Mouse (Mus musculus) heart, embryonic 12.5 days (tissue): Measurements from ENCODE around the gene Yipf7. TPM values are rescaled to one million over a fixed set of nuclear protein-coding genes. Genes with fewer than 3 reads are reported as not detected.

Experiments
- ATAC-seq: fragments of 200-750 bp; cut with Nextera tagmentation; 2 replicates; pipeline ENCODE4 v1.8.0; 2017; ENCODE audit warnings: moderate TSS enrichment, moderate library complexity; ENCODE audit not compliant: insufficient number of reproducible peaks, low FRiP score
- H3K27ac ChIP-seq: fragments of 300-500 bp; sonication (generic); 2 replicates; pipeline ENCODE4 v1.5.1; 2016; ENCODE audit warnings: mild to moderate bottlenecking, moderate library complexity; ENCODE audit not compliant: poor library complexity, severe bottlenecking
- H3K27me3 ChIP-seq: fragments of 300-500 bp; sonication (generic); replicated peaks from 2 replicates; pipeline ENCODE4 v1.6.1; 2016; ENCODE audit warnings: mild to moderate bottlenecking, moderate library complexity
- H3K36me3 ChIP-seq: fragments of 300-500 bp; sonication (generic); 2 replicates; pipeline ENCODE4 v1.6.1; 2016; ENCODE audit warnings: mild to moderate bottlenecking, moderate library complexity
- H3K4me1 ChIP-seq: fragments of 300-500 bp; sonication (generic); replicated peaks from 2 replicates; pipeline ENCODE4 v1.6.1; 2016; ENCODE audit warnings: mild to moderate bottlenecking
- H3K4me2 ChIP-seq: fragments of 300-500 bp; sonication (generic); 2 replicates; pipeline ENCODE4 v1.6.1; 2016; ENCODE audit warnings: mild to moderate bottlenecking, moderate library complexity
- H3K4me3 ChIP-seq: fragments of 300-500 bp; sonication (generic); 2 replicates; pipeline ENCODE4 v1.5.1; 2016; ENCODE audit warnings: mild to moderate bottlenecking
- H3K9ac ChIP-seq: fragments of 300-500 bp; sonication (generic); 2 replicates; pipeline ENCODE4 v1.6.1; 2016; ENCODE audit warnings: mild to moderate bottlenecking, moderate library complexity
- H3K9me3 ChIP-seq: fragments of 300-500 bp; sonication (generic); replicated peaks from 2 replicates; pipeline ENCODE4 v1.6.1; 2016; ENCODE audit warnings: mild to moderate bottlenecking, moderate library complexity
- WGBS: fragments of 180-500 bp; shearing (Covaris S2); methylation state at CpG from one replicate; pipeline ENCODE4 v1.1.7; 2016; 5-methylcytosine and 5-hydroxymethylcytosine counted together
- polyA plus RNA-seq: library from polyadenylated mRNA; unstranded; fragments of >200 nt; fragmentation: Nextera tagmentation; extraction: Ambion mirVana; gene quantifications from 2 replicates; pipeline ENCODE4 v1.2.1, GENCODE M21; 2016

The Yipf7 gene
- polyA plus RNA-seq = 6.1 and 6.9 TPM in 2 replicates

- Histone ChIP-seq H3K36me3 (no peaks in the 10 kb centered on the region), H3K4me3 (no peak within 1 kb of the TSS), H3K27ac (no peak within 1 kb of the TSS), H3K4me2 (peak within 1 kb of the TSS; percentile 7; the same call in 1 of the 2 replicates), H3K4me1 (0 out of 2 replicates have a peak, but pooled peaks cover 2% of the 10 kb centered on the region), H3K9ac (no peak within 1 kb of the TSS), H3K9me3 (no peaks in the 10 kb centered on the region), H3K27me3 (no peaks in the 10 kb centered on the region)
- WGBS = 37% methylated on average over 4 of the region's 4 CpGs
- ATAC-seq = no peak
These were observed at the start of gene Yipf7 for GRCm38 (mm10) chr5:69542489-69542888. TSS of gene Yipf7 (minus strand) at chr5:69542648.

DNA sequence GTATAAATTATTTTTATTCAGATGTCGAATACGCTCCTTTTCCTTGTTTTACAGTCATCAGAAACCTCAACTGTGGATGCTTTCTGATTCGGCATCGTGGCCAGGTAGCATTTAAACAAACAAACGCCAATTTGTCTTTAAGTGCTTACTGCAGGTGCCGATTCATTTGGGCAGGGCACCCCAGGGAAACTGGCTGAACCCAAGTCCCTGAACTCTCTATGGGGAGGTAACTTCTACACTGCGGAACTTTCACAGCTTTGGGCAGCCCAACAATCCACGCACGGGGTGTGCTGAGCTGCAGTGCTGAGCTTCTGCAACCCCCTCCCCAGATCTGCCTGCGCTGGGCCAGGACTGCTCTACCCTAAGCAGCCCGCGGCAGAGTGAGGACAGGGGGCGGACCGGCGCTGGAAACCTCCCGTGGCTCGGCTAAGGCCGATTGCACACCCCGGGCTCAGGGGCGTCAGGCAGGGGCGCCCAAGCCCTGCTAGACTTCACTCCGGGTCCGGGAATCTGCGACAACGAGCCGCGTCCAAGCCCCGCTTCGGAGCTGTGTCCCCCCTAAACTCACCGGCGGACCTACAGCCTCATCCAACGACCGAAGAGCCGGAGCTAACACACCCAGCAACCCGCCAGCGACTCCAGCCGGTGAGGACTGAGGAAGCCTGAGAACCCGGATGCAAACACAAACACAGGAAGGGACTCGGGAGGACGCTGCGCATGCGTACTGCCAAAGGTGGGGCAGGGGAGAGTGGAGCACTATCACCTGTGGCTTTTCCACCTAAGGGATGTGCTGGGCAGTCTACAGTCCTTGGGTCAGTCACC, 49.4 kb upstream of the Yipf7 start, which contains the start of gene Gnpda2:
Gene Gnpda2 (minus strand): TSS at position 701 of the 822 bp plus-strand sequence.
- H3K36me3 ChIP-seq = peaks cover 10% of the 10 kb centered on the region
- H3K9ac ChIP-seq = peak within 1 kb of the TSS; percentile 84
- WGBS = 3% methylated on average over 42 of the region's 42 CpGs
- H3K9me3 ChIP-seq = no peaks in the 10 kb centered on the region
- H3K27ac ChIP-seq = peak within 1 kb of the TSS; percentile 62
- peak within 1 kb of the TSS; percentile 70 for H3K4me3 ChIP-seq
- peak; percentile 92 for ATAC-seq
- no peaks in the 10 kb centered on the region for H3K27me3 ChIP-seq
- peaks cover 7% of the 10 kb centered on the region; the same call in 1 of the 2 replicates for H3K4me1 ChIP-seq
- peak within 1 kb of the TSS; percentile 82 for H3K4me2 ChIP-seq

DNA sequence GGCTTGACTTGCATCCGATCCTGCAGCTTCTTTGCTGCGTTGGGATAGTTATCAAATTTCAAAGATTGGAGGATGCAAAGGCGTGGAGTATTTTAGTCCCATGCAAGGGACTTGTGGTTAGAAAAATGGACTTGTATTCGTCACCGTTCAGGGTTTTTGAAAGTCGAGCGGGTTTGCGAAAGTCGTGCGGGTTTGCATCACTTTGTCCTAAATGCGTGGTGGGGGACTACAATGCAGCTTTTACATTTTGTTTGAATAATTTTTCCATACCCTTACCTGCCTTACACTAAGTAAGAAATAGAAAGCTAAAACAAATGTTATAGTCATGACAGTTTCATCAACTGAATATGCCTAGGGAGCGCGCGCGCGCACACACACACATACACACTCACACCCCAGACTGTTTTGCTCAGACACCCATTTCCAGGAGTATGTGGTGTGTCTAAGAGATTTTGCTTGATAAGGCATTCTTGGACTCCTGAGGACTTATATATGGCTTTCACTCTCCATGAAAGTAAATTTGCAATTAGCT, 15.0 kb upstream of the Yipf7 start:
- peaks cover 19% of the 10 kb centered on the region for H3K36me3 ChIP-seq
- no peaks in the 10 kb centered on the region for H3K4me1 ChIP-seq
- peak overlapping the region; percentile 95 for H3K9ac ChIP-seq
- H3K4me3 ChIP-seq = peak overlapping the region; percentile 95
- H3K27ac ChIP-seq = peak overlapping the region; percentile 86
- no peaks in the 10 kb centered on the region for H3K9me3 ChIP-seq
- 14% methylated on average over 16 of the region's 16 CpGs for WGBS
- peak overlapping the region; percentile 77 for H3K4me2 ChIP-seq
- no peak for ATAC-seq
- H3K27me3 ChIP-seq = no peaks in the 10 kb centered on the region

DNA sequence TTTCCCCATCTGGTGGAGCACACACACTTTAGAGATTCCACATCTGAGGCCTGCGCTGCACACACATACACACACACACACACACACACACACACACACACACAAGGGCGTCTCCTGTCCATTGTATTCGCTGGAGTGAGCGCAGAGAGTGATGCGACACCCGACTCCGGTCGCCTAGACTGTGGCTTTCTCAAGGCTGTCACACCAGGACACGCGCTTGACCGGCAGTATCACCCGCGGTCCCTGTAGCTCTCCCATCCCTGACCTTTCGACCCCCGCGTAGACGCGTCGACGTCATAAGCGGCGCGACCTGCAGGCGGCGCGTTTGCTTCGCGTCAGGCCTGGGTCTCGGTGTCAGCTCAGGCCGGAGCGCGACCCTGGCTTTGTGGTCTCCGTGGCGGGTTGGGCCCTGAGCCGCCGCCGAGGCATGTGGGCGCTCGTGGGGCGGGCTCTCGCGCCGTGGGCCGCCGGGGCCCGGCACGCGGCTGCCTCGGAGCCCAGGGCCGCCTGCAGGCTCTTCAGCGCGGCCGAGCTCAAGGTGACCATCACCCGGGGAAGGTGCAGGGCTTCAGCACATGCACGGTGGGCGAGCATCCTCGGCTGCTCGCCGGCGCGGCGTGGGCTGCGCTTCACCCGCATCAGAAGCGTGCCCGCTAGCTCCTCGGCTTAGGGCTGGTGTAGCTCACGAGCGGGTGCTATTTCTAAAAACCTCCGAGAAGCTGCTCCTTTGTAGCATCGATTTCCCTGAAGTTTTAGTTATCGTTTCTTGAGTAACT, 14.4 kb upstream of the Yipf7 start, which contains the start of gene Guf1:
Gene Guf1 (plus strand): TSS at position 296 of the 776 bp plus-strand sequence.
- H3K4me2 ChIP-seq = peak within 1 kb of the TSS; percentile 77
- 1% methylated on average over 72 of the region's 72 CpGs for WGBS
- no peaks in the 10 kb centered on the region for H3K9me3 ChIP-seq
- peak; percentile 93 for ATAC-seq
- H3K27me3 ChIP-seq = no peaks in the 10 kb centered on the region
- no peaks in the 10 kb centered on the region for H3K4me1 ChIP-seq
- peak within 1 kb of the TSS; percentile 95 for H3K9ac ChIP-seq
- H3K27ac ChIP-seq = peak within 1 kb of the TSS; percentile 86
- H3K36me3 ChIP-seq = peaks cover 17% of the 10 kb centered on the region
- peak within 1 kb of the TSS; percentile 95 for H3K4me3 ChIP-seq

DNA sequence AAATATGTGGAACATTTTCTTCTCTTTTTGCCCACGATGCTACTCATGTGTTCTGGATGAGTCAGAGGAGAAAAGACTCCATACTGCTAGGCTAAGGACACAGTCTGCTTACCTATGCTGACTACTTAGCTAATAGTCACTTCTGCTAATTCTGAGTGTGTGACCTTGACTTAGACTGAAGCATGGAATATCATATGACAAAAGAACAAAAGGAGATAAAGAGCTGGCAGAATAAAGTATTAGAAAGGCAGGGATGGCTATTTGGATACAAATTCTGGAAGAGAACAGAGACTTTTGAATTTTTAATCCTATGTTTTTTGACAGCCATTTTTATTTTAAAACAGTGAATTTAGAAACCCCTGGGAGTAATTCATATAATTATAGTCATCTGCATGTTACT, 768 bp downstream of the Yipf7 start:
- 0 out of 2 replicates have a peak, but pooled peaks cover 2% of the 10 kb centered on the region for H3K4me1 ChIP-seq
- no peak overlapping the region for H3K4me3 ChIP-seq
- H3K27ac ChIP-seq = no peak overlapping the region
- 61% methylated on average over 1 of the region's 1 CpGs for WGBS
- H3K9ac ChIP-seq = no peak overlapping the region
- no peak for ATAC-seq
- no peaks in the 10 kb centered on the region for H3K36me3 ChIP-seq
- H3K4me2 ChIP-seq = no peak overlapping the region
- no peaks in the 10 kb centered on the region for H3K27me3 ChIP-seq
- no peaks in the 10 kb centered on the region for H3K9me3 ChIP-seq

DNA sequence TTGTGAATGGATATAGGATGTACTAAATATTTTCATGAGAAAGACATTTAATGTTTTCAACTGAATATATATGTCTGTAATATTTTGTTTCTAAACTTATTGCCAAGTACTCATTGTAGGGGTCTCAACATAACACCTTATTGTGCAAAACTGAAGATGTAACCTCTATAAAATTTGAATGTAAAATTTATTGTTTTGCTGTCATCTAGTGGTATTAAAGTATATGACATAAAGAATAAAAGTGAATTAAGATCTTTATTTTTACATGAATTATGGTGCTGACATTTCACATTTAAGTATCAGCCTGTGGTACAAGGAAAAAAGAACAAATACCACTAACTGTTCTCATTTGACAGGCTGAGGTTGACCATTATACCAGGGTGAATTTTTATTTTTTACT, 18.5 kb downstream of the Yipf7 start:
- Histone ChIP-seq H3K9me3 (no peaks in the 10 kb centered on the region), H3K4me1 (no peaks in the 10 kb centered on the region), H3K27ac (no peak overlapping the region), H3K4me3 (no peak overlapping the region), H3K36me3 (no peaks in the 10 kb centered on the region), H3K27me3 (no peaks in the 10 kb centered on the region), H3K9ac (no peak overlapping the region), H3K4me2 (no peak overlapping the region)
- ATAC-seq = no peak

DNA sequence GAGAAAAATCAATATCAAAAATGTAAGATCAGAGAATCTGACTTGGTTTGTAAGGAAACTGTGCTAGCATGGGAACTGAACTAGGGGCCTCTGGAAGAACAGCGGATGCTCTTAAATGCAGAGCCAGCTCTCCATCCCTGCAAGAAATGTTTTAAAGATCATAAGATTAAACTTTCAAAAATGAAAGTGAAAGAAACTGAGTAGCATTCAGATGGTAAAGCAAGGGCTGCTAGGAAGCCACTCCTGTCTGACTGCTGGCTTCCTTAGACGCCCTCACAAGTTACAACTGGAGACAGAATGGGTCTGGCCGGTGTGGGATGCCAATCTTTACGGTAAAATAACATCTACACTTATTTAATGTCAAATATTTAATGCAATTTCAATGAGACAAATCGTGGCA, 20.4 kb downstream of the Yipf7 start:
- WGBS = 60% methylated on average over 5 of the region's 5 CpGs
- no peaks in the 10 kb centered on the region for H3K9me3 ChIP-seq
- H3K4me1 ChIP-seq = no peaks in the 10 kb centered on the region
- H3K27ac ChIP-seq = no peak overlapping the region
- no peak overlapping the region for H3K4me3 ChIP-seq
- no peak for ATAC-seq
- no peaks in the 10 kb centered on the region for H3K36me3 ChIP-seq
- H3K9ac ChIP-seq = no peak overlapping the region
- no peaks in the 10 kb centered on the region for H3K27me3 ChIP-seq
- no peak overlapping the region for H3K4me2 ChIP-seq

DNA sequence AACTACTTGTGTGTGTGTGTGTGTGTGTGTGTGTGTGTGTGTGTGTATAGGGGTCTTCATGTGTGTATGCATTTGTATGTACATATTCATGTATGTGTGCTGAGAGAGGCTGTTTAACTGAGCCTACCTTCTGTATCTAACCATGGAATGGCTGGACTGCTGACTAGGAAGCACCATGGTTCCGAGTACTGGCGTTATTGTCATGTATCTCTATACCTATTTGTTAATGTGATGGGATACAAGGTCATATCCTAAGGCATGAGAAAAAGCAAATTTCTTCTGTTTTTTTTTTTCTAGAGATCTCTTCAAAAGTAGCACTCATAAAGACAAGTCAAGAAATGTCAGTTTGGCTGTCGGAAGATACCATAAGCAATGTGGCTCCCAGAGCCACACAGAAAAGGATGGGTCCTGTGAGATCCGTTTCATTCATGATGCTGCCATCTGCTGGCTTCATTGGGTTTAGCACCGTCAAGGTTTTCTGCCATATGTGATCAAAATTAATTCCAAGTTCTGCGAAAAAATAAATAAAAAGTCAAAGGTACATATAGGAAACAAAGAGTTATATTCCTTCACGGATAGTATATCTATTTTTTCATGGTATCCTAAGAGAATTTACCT, 21.7 kb downstream of the Yipf7 start:
- Histone ChIP-seq H3K4me1 (no peaks in the 10 kb centered on the region), H3K4me2 (no peak overlapping the region), H3K27ac (no peak overlapping the region), H3K9me3 (no peaks in the 10 kb centered on the region), H3K9ac (no peak overlapping the region), H3K36me3 (no peaks in the 10 kb centered on the region), H3K4me3 (no peak overlapping the region), H3K27me3 (no peaks in the 10 kb centered on the region)
- WGBS = 37% methylated on average over 7 of the region's 7 CpGs
- ATAC-seq = no peak

DNA sequence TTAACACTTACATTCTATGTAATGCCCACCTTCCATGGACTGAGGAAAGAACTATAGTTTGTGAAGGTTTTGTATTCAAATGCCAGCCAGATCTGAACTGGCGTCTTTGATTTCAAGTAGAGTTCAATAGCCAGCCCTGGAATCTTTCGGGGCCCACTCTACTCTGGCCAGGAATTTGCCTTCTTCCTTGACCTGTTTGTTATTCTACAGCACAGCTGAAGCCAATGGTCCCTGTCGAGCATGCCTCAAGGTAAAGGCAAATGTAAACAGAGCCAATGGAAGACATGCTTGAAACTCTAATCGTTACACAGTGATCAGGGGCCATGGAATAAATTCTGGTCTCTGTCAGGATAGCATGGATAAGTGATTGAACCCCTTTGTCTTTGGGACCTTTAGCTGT, 30.2 kb downstream of the Yipf7 start:
- ATAC-seq = no peak
- WGBS = 73% methylated on average over 4 of the region's 4 CpGs
- Histone ChIP-seq H3K27ac (no peak overlapping the region), H3K4me3 (no peak overlapping the region), H3K27me3 (no peaks in the 10 kb centered on the region), H3K9ac (no peak overlapping the region), H3K4me2 (no peak overlapping the region), H3K9me3 (no peaks in the 10 kb centered on the region), H3K4me1 (no peaks in the 10 kb centered on the region), H3K36me3 (no peaks in the 10 kb centered on the region)

- Histone ChIP-seq H3K36me3 (no peaks in the 10 kb centered on the region), H3K27me3 (no peaks in the 10 kb centered on the region), H3K9me3 (no peaks in the 10 kb centered on the region), H3K9ac (no peak overlapping the region), H3K4me1 (no peaks in the 10 kb centered on the region), H3K4me3 (no peak overlapping the region), H3K27ac (no peak overlapping the region), H3K4me2 (no peak overlapping the region)
- no peak for ATAC-seq
- 57% methylated on average over 3 of the region's 3 CpGs for WGBS
These were observed 30.8 kb downstream of the Yipf7 start for GRCm38 (mm10) chr5:69511631-69512030.

DNA sequence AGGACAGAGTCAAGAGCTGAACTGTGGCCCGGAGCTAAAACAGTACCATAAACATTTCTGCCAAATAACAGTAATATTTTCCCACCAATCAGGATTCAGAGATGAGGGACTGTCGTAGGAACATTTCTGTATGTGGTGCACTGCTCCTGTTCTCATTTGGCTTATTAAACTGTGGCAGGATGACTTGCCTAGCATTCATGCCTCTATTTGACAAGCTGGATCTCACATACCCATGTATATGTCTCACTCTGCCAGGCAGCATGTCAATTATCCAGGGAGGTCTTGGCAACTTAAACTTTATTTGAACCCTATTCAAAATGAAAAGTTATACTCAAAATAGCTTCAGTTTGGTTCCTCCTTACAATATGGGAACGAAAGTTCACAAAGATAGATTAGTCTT, 35.4 kb downstream of the Yipf7 start:
- Histone ChIP-seq H3K9ac (no peak overlapping the region), H3K36me3 (no peaks in the 10 kb centered on the region), H3K9me3 (no peaks in the 10 kb centered on the region), H3K4me1 (no peaks in the 10 kb centered on the region), H3K4me2 (no peak overlapping the region), H3K4me3 (no peak overlapping the region), H3K27me3 (no peaks in the 10 kb centered on the region), H3K27ac (no peak overlapping the region)
- ATAC-seq = no peak
- 75% methylated on average over 3 of the region's 3 CpGs for WGBS
